Mouse (Mus musculus): ENCODE results near the gene Abcc5.

DNA sequence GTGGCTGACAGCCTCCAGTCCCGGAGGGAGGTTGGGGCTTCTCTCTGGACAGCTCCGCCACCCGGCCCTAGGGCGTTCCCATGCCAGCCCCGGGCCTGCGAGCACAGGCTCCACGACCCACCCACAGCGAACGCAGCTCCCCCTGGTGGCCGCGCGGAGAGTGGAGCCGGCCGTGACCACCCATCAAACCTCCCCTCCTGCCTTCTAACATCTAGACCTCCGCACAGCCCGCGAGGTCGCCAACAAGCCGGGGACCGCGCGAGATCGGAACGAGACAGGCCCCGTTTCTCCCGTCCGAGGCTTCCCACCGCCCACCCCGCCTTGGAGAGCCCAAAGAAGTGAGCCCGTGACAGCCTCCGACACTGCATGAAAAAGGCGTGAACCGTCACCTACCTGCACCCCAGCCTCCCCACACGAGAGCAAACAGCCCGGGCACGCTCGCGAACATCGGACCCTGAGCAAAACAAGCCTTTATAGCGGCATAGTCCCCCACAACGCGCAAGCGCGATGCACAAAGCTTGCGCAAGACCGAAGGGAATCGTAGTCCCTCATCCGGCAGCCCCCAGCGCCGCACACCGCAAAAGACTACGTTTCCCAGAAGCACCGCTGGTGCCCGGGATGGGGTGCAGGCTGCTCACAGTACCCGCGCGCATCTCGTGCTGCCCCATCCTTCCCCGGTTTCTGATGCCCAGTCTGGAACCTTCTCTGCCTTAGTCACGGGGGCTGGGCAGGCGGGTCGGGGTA lies at the start of gene Abcc5:
- peak; percentile 87 for TF ChIP-seq CTCF (IDR thresholded peaks at IDR 0.05; ENCODE audit: extremely low read depth, insufficient read depth, insufficient read length, insufficient replicate concordance)
- peak; percentile 15; the same call in 1 of the 2 replicates for TF ChIP-seq POLR2A (IDR thresholded peaks at IDR 0.05; ENCODE audit: low read depth, low read length)
